Mouse (Mus musculus): ENCODE results near the gene Tectb.

DNA sequence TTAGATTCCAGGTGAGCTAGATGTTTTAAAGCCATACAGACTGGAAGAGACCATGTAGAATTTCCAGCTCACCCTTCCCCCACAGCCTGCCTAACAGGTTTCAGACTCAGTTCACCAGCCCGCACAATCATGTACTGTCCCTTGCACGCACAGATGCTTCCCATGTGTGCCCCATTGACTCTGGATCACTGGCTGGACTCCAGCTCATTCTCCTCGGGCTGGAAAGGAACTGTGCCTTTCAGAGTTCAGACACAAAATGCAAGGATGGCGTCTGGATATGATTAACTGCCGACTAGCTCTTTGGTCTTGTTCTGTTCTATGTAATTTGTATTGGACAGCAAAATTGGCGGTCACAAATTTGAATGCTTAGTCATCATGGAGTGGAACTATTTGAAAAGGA lies 30.9 kb upstream of the Tectb start:
- TF ChIP-seq CTCF (IDR thresholded peaks at IDR 0.05; ENCODE audit: control insufficient read depth, insufficient read depth, low read length) = no peak
- TF ChIP-seq POLR2A (IDR thresholded peaks at IDR 0.05; ENCODE audit: borderline replicate concordance, control insufficient read depth, low read depth, low read length) = no peak

Data from bone marrow, adult 2 months (tissue).